ENCODE assay signal across 13 mouse cellular contexts in the genomic region with DNA sequence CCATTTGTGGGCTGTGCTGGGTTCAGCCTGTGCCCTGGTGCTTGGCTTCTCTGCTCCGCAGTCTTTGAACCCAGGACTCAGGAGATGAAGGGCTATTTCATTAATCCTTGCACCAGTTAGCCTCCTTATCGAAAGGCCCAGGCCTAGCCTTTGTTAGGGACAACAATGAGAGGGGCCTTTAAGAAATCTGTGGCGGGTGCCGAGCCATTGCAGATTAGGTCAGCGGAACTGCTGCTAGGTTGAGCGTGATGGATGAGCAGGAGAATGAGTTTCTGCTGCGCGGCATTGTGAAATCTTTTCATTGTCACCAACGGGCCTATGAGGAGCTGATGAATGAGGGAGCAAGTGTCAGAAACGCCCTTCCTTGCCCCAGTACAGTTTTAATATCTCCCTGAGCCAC.
A peak's percentile ranks its signal among the peaks of the same experiment; 100 is the strongest.
DNase-seq lines count a peak whose midpoint lies in the region; ATAC-seq and TF ChIP-seq lines count a peak whose summit lies in the region.
"Had no signal": no experiment of that assay in that cellular context is flagged by ENCODE, and none has a peak within 500 bp of the region (broad histone marks: within the 10 kb centered on the region; RNA-seq: fewer than 3 reads in every experiment).

No protein-coding gene starts in this region.

- WGBS in forebrain, embryonic 10.5 days: 27% methylated on average over 10 of the region's 10 CpGs
- 8% methylated on average over 10 of the region's 10 CpGs for WGBS in forebrain, embryonic 14.5 days
- 21% methylated on average over 10 of the region's 10 CpGs for WGBS in hindbrain, embryonic 12.5 days
- 5% methylated on average over 10 of the region's 10 CpGs for WGBS in midbrain, embryonic 14.5 days
- 89% methylated on average over 10 of the region's 10 CpGs for WGBS in thymus, adult 2 months

- ATAC-seq in forebrain, embryonic 14.5 days: no peak
- peak; percentile 73 for ATAC-seq in hindbrain, embryonic 12.5 days (ENCODE audit: low FRiP score)
- ATAC-seq in midbrain, embryonic 14.5 days (ENCODE audit: low FRiP score, low TSS enrichment): no peak
- ATAC-seq in monocyte, adult 5-6 weeks (replicated peaks; ENCODE audit: insufficient number of reproducible peaks, low FRiP score, low TSS enrichment, poor library complexity, severe bottlenecking): no peak
- ATAC-seq: activated CD4-positive, CD25-positive, alpha-beta regulatory T cell, adult 4 months had no signal

- peak; percentile 42 for DNase-seq in forebrain, embryonic 10.5 days (ENCODE audit: extremely low spot score, low spot score)
- DNase-seq in forebrain, embryonic 14.5 days (ENCODE audit: low spot score): no peak
- peak; percentile 12 for DNase-seq in adrenal gland, postnatal 10 days
- peak; percentile 38 for DNase-seq in midbrain, embryonic 14.5 days
- DNase-seq in adipocyte (ENCODE audit: low spot score): no peak
- no peak for DNase-seq in thymus, adult 2 months
- DNase-seq: kidney, postnatal 25 days; liver had no signal

- no peak overlapping the region for H3K4me2 ChIP-seq in forebrain, embryonic 14.5 days (ENCODE audit: low read length)
- peak overlapping the region; percentile 19; the same call in 1 of the 2 replicates for H3K4me2 ChIP-seq in hindbrain, embryonic 12.5 days (replicated peaks)
- no peak overlapping the region for H3K4me2 ChIP-seq in midbrain, embryonic 14.5 days (ENCODE audit: low read length)
- H3K4me2 ChIP-seq: embryonic facial prominence, embryonic 12.5 days had no signal

- TF ChIP-seq CTCF in thymus, adult 2 months (IDR thresholded peaks at IDR 0.05; ENCODE audit: borderline replicate concordance, control insufficient read depth, extremely low read depth, insufficient read depth, low read length, poor library complexity): no peak

- no peak overlapping the region for H3K9ac ChIP-seq in forebrain, embryonic 14.5 days (ENCODE audit: low read length)
- 0 out of 2 replicates have a peak overlapping the region, but pooled peaks have one; percentile 4 for H3K9ac ChIP-seq in hindbrain, embryonic 12.5 days
- no peak overlapping the region for H3K9ac ChIP-seq in midbrain, embryonic 14.5 days (replicated peaks; ENCODE audit: low read length)
- H3K9ac ChIP-seq: embryonic facial prominence, embryonic 12.5 days had no signal

- H3K4me1 ChIP-seq in forebrain, embryonic 10.5 days: peaks cover 12% of the 10 kb centered on the region
- H3K4me1 ChIP-seq in forebrain, embryonic 14.5 days (ENCODE audit: control insufficient read depth, insufficient read depth, low read length): no peaks in the 10 kb centered on the region
- H3K4me1 ChIP-seq in hindbrain, embryonic 12.5 days: peaks cover 12% of the 10 kb centered on the region
- H3K4me1 ChIP-seq in midbrain, embryonic 14.5 days (ENCODE audit: control insufficient read depth, insufficient read depth, low read length): peaks cover 8% of the 10 kb centered on the region; the same call in 1 of the 2 replicates
- H3K4me1 ChIP-seq in thymus, adult 2 months (replicated peaks; ENCODE audit: control insufficient read depth, insufficient read depth, low read length): no peaks in the 10 kb centered on the region
- H3K4me1 ChIP-seq: embryonic facial prominence, embryonic 12.5 days had no signal

- H3K9me3 ChIP-seq in forebrain, embryonic 10.5 days: no peaks in the 10 kb centered on the region
- no peaks in the 10 kb centered on the region for H3K9me3 ChIP-seq in forebrain, embryonic 14.5 days (replicated peaks; ENCODE audit: control insufficient read depth, low read length)
- no peaks in the 10 kb centered on the region for H3K9me3 ChIP-seq in hindbrain, embryonic 12.5 days (replicated peaks)
- no peaks in the 10 kb centered on the region for H3K9me3 ChIP-seq in midbrain, embryonic 14.5 days (ENCODE audit: control insufficient read depth, low read length)
- H3K9me3 ChIP-seq: embryonic facial prominence, embryonic 12.5 days had no signal

- no peak for TF ChIP-seq POLR2A in thymus, adult 2 months (IDR thresholded peaks at IDR 0.05; ENCODE audit: control insufficient read depth, extremely low read depth, insufficient read depth, low read length, poor library complexity)

- H3K4me3 ChIP-seq in forebrain, embryonic 10.5 days: no peak overlapping the region
- no peak overlapping the region for H3K4me3 ChIP-seq in forebrain, embryonic 14.5 days (ENCODE audit: low read depth, low read length)
- H3K4me3 ChIP-seq in hindbrain, embryonic 12.5 days: no peak overlapping the region
- H3K4me3 ChIP-seq in midbrain, embryonic 14.5 days (replicated peaks; ENCODE audit: low read depth, low read length): no peak overlapping the region
- H3K4me3 ChIP-seq in thymus, adult 2 months (ENCODE audit: control insufficient read depth, insufficient read depth, low read length): no peak overlapping the region
- H3K4me3 ChIP-seq: embryonic facial prominence, embryonic 12.5 days; left cerebral cortex, adult 2 months had no signal

- peaks cover 32% of the 10 kb centered on the region for H3K27me3 ChIP-seq in forebrain, embryonic 10.5 days (ENCODE audit: poor library complexity, severe bottlenecking)
- no peaks in the 10 kb centered on the region for H3K27me3 ChIP-seq in forebrain, embryonic 14.5 days (replicated peaks; ENCODE audit: control insufficient read depth, insufficient read depth, low read length)
- H3K27me3 ChIP-seq in hindbrain, embryonic 12.5 days: no peaks in the 10 kb centered on the region
- H3K27me3 ChIP-seq in midbrain, embryonic 14.5 days (ENCODE audit: control insufficient read depth, insufficient read depth, low read length): no peaks in the 10 kb centered on the region
- H3K27me3 ChIP-seq in thymus, adult 2 months (ENCODE audit: control insufficient read depth, insufficient read depth, low read length): no peaks in the 10 kb centered on the region
- H3K27me3 ChIP-seq: embryonic facial prominence, embryonic 12.5 days had no signal

- H3K27ac ChIP-seq in forebrain, embryonic 10.5 days: peak overlapping the region; percentile 69
- H3K27ac ChIP-seq in forebrain, embryonic 14.5 days (ENCODE audit: low read depth, low read length): no peak overlapping the region
- peak overlapping the region; percentile 79 for H3K27ac ChIP-seq in hindbrain, embryonic 12.5 days
- H3K27ac ChIP-seq in midbrain, embryonic 14.5 days (replicated peaks; ENCODE audit: low read depth, low read length): no peak overlapping the region
- no peak overlapping the region for H3K27ac ChIP-seq in thymus, adult 2 months (ENCODE audit: control insufficient read depth, insufficient read depth, low read length)
- H3K27ac ChIP-seq: embryonic facial prominence, embryonic 12.5 days; left cerebral cortex, adult 2 months had no signal

- no peaks in the 10 kb centered on the region for H3K36me3 ChIP-seq in forebrain, embryonic 10.5 days (replicated peaks)
- H3K36me3 ChIP-seq in forebrain, embryonic 14.5 days (ENCODE audit: control insufficient read depth, insufficient read depth, low read length): no peaks in the 10 kb centered on the region
- no peaks in the 10 kb centered on the region for H3K36me3 ChIP-seq in hindbrain, embryonic 12.5 days
- no peaks in the 10 kb centered on the region for H3K36me3 ChIP-seq in midbrain, embryonic 14.5 days (ENCODE audit: control insufficient read depth, insufficient read depth, low read length)
- no peaks in the 10 kb centered on the region for H3K36me3 ChIP-seq in thymus, adult 2 months (ENCODE audit: control insufficient read depth, insufficient read depth, low read length)
- H3K36me3 ChIP-seq: embryonic facial prominence, embryonic 12.5 days had no signal

Comparison
In these comparisons a context has a peak if more than half of its experiments do, and no peak if none do; other contexts are left out.
1. DNase-seq: peak in forebrain, embryonic 10.5 days (single experiment), adrenal gland, postnatal 10 days (single experiment) and midbrain, embryonic 14.5 days (single experiment); none in forebrain, embryonic 14.5 days (single experiment), adipocyte (single experiment) and thymus, adult 2 months (single experiment).
2. H3K27ac ChIP-seq: peak in forebrain, embryonic 10.5 days (single experiment) and hindbrain, embryonic 12.5 days (single experiment); none in forebrain, embryonic 14.5 days (single experiment), midbrain, embryonic 14.5 days (single experiment) and thymus, adult 2 months (single experiment).